Mouse (Mus musculus): ENCODE results near the gene Slc2a4.
"Not testable (repeated sequence)": the region's sequence is repeated elsewhere in the genome, so short reads cannot be mapped to it uniquely, and the experiment has no call there.

Slc2a4 gene

GRCm38 (mm10) chr11:69970775-69971174, 22.8 kb upstream of the Slc2a4 start:
- DNase-seq (ENCODE audit: low spot score in 2 of 2): no peak

- DNase-seq (ENCODE audit: low spot score in 2 of 2): no peak
These were observed 22.2 kb upstream of the Slc2a4 start for GRCm38 (mm10) chr11:69970222-69970621.

GRCm38 (mm10) chr11:69968793-69969192, 20.8 kb upstream of the Slc2a4 start:
- no peak for DNase-seq (ENCODE audit: low spot score in 2 of 2)

GRCm38 (mm10) chr11:69966860-69967517, 19.0 kb upstream of the Slc2a4 start:
- DNase-seq (ENCODE audit: low spot score in 2 of 2): no peak

GRCm38 (mm10) chr11:69966006-69966859, 18.2 kb upstream of the Slc2a4 start:
- no peak for DNase-seq (ENCODE audit: low spot score in 2 of 2)

- no peak for DNase-seq (ENCODE audit: low spot score in 2 of 2)
These were observed 17.4 kb upstream of the Slc2a4 start for GRCm38 (mm10) chr11:69965271-69966005.

GRCm38 (mm10) chr11:69964650-69965270, 16.8 kb upstream of the Slc2a4 start, which contains the start of gene Cldn7:
TSS of gene Cldn7 (plus strand) at chr11:69964779.
- no peak for DNase-seq (ENCODE audit: low spot score in 2 of 2)

- no peak for DNase-seq (ENCODE audit: low spot score in 2 of 2)
These were observed 13.9 kb upstream of the Slc2a4 start for GRCm38 (mm10) chr11:69961841-69962240.

- no peak for DNase-seq (ENCODE audit: low spot score in 2 of 2)
These were observed 12.6 kb upstream of the Slc2a4 start for GRCm38 (mm10) chr11:69960616-69961015.

- DNase-seq (ENCODE audit: low spot score in 2 of 2): no peak
These were observed 8.2 kb upstream of the Slc2a4 start for GRCm38 (mm10) chr11:69956218-69956617.

GRCm38 (mm10) chr11:69955618-69956017, 7.6 kb upstream of the Slc2a4 start:
- not testable (repeated sequence) for DNase-seq (ENCODE audit: low spot score in 2 of 2)

- no peak for DNase-seq (ENCODE audit: low spot score in 2 of 2)
These were observed 5.4 kb upstream of the Slc2a4 start for GRCm38 (mm10) chr11:69953267-69953915.

- DNase-seq (ENCODE audit: low spot score in 2 of 2): no peak
These were observed 4.3 kb upstream of the Slc2a4 start for GRCm38 (mm10) chr11:69952274-69952673.

- no peak for DNase-seq (ENCODE audit: low spot score in 2 of 2)
These were observed 2.9 kb upstream of the Slc2a4 start for GRCm38 (mm10) chr11:69950807-69951459.

GRCm38 (mm10) chr11:69948763-69949150, 769 bp upstream of the Slc2a4 start:
- peak; percentile 77 to 86 for DNase-seq (ENCODE audit: low spot score in 2 of 2)

GRCm38 (mm10) chr11:69947337-69948065, 487 bp downstream of the Slc2a4 start:
- no peak for DNase-seq (ENCODE audit: low spot score in 2 of 2)

GRCm38 (mm10) chr11:69945997-69946891, 1.7 kb downstream of the Slc2a4 start:
- peak in 1 of 2 experiments; percentile 49 for DNase-seq (ENCODE audit: low spot score in 2 of 2)

- DNase-seq (ENCODE audit: low spot score in 2 of 2): no peak
These were observed 2.8 kb downstream of the Slc2a4 start for GRCm38 (mm10) chr11:69945216-69945615.

- no peak for DNase-seq (ENCODE audit: low spot score in 2 of 2)
These were observed 7.0 kb downstream of the Slc2a4 start for GRCm38 (mm10) chr11:69940962-69941361.

All from spleen, postnatal 36 days (tissue).